14 mouse cellular contexts compared by ENCODE assay signal in the genomic region with DNA sequence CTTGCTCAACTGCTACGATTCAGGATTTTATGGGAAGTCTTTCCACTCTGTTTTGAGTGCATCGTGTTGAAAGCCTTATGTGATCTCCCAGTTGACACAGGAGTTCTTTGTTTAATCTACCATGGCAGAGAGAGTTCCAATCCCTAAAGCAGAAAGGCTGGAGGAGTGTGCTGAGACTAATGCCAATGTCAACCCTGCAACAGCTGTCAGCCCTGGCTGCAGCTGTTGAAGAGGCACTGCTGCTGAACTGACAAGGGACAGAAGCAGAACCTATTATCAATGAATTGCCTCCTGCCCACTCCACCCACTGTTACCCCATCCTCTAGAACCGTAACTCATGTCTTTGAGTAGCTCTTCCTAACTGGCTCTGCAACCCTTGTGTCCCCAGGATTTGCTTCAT.
DNase-seq lines count a peak whose midpoint lies in the region; ATAC-seq and TF ChIP-seq lines count a peak whose summit lies in the region.
"Had no signal": no experiment of that assay in that cellular context is flagged by ENCODE, and none has a peak within 500 bp of the region (broad histone marks: within the 10 kb centered on the region; RNA-seq: fewer than 3 reads in every experiment).

No protein-coding gene starts in this region.

- no peak for DNase-seq in hindbrain, postnatal 0 days (ENCODE audit: low spot score)
- DNase-seq in hindbrain, embryonic 10.5 days (ENCODE audit: low spot score) = no peak
- peak; percentile 42 for DNase-seq in lung, postnatal 0 days (ENCODE audit: low spot score)
- DNase-seq in lung, adult 2 months = no peak
- peak; percentile 12 to 24 for DNase-seq in heart, adult 9 months (ENCODE audit: low spot score in 2 of 2)
- peak; percentile 57 for DNase-seq in mesoderm, embryonic 11.5 days (ENCODE audit: low read depth, low spot score)
- DNase-seq: adrenal gland, postnatal 10 days; cerebellum, adult 2 months; layer of hippocampus, postnatal 36 days; left cerebral cortex, postnatal 4 days; thymus, adult 2 months had no signal

- no peak for TF ChIP-seq CTCF in hindbrain, postnatal 0 days (IDR thresholded peaks at IDR 0.05; ENCODE audit: low read depth)
- TF ChIP-seq CTCF in lung, postnatal 0 days (IDR thresholded peaks at IDR 0.05) = no peak
- TF ChIP-seq CTCF in lung, adult 2 months (IDR thresholded peaks at IDR 0.05; ENCODE audit: insufficient read depth, low read length) = no peak

- no peak overlapping the region for H3K4me3 ChIP-seq in hindbrain, postnatal 0 days (ENCODE audit: low read length)
- H3K4me3 ChIP-seq in hindbrain, embryonic 10.5 days = no peak overlapping the region
- no peak overlapping the region for H3K4me3 ChIP-seq in lung, postnatal 0 days (ENCODE audit: low read depth, low read length)
- H3K4me3 ChIP-seq in lung, adult 2 months (replicated peaks; ENCODE audit: extremely low read depth, low read depth, low read length) = no peak overlapping the region

- ATAC-seq in hindbrain, postnatal 0 days = peak; percentile 47; the same call in 1 of the 2 replicates
- peak; percentile 50 for ATAC-seq in lung, postnatal 0 days
- no peak for ATAC-seq in frontal cortex, adult (ENCODE audit: low TSS enrichment)
- ATAC-seq: forebrain, embryonic 14.5 days had no signal

- no peak for TF ChIP-seq EP300 in lung, postnatal 0 days (IDR thresholded peaks at IDR 0.05)

- H3K4me2 ChIP-seq in hindbrain, postnatal 0 days (ENCODE audit: low read depth, low read length) = no peak overlapping the region
- no peak overlapping the region for H3K4me2 ChIP-seq in lung, postnatal 0 days (replicated peaks; ENCODE audit: low read depth, low read length)

- no peak overlapping the region for H3K9ac ChIP-seq in hindbrain, postnatal 0 days (replicated peaks; ENCODE audit: low read length)
- H3K9ac ChIP-seq in lung, postnatal 0 days (replicated peaks; ENCODE audit: low read depth) = no peak overlapping the region
- H3K9ac ChIP-seq: liver, embryonic 14.5 days had no signal

- H3K36me3 ChIP-seq in hindbrain, postnatal 0 days (ENCODE audit: insufficient read depth, low read length) = no peaks in the 10 kb centered on the region
- no peaks in the 10 kb centered on the region for H3K36me3 ChIP-seq in hindbrain, embryonic 10.5 days
- H3K36me3 ChIP-seq in lung, postnatal 0 days (ENCODE audit: insufficient read depth, low read length) = no peaks in the 10 kb centered on the region

- no peaks in the 10 kb centered on the region for H3K9me3 ChIP-seq in hindbrain, postnatal 0 days (ENCODE audit: low read length)
- H3K9me3 ChIP-seq in hindbrain, embryonic 10.5 days = no peaks in the 10 kb centered on the region
- H3K9me3 ChIP-seq in lung, postnatal 0 days (ENCODE audit: low read length) = no peaks in the 10 kb centered on the region

- H3K4me1 ChIP-seq in hindbrain, postnatal 0 days (ENCODE audit: insufficient read depth, low read length) = no peaks in the 10 kb centered on the region
- 0 out of 2 replicates have a peak, but pooled peaks cover 3% of the 10 kb centered on the region for H3K4me1 ChIP-seq in hindbrain, embryonic 10.5 days (replicated peaks)
- H3K4me1 ChIP-seq in lung, postnatal 0 days (ENCODE audit: insufficient read depth, low read depth, low read length) = no peaks in the 10 kb centered on the region
- no peaks in the 10 kb centered on the region for H3K4me1 ChIP-seq in lung, adult 2 months (ENCODE audit: control insufficient read depth, insufficient read depth, low read length)

- no peak for TF ChIP-seq POLR2A in lung, adult 2 months (IDR thresholded peaks at IDR 0.05; ENCODE audit: borderline replicate concordance, extremely low read depth, low read depth, low read length)

- no peaks in the 10 kb centered on the region for H3K27me3 ChIP-seq in hindbrain, postnatal 0 days (ENCODE audit: insufficient read depth, low read length)
- no peaks in the 10 kb centered on the region for H3K27me3 ChIP-seq in hindbrain, embryonic 10.5 days (ENCODE audit: insufficient read depth, poor library complexity, severe bottlenecking)
- no peaks in the 10 kb centered on the region for H3K27me3 ChIP-seq in lung, postnatal 0 days (replicated peaks; ENCODE audit: insufficient read depth, low read length)

- H3K27ac ChIP-seq in hindbrain, postnatal 0 days = no peak overlapping the region
- no peak overlapping the region for H3K27ac ChIP-seq in hindbrain, embryonic 10.5 days
- H3K27ac ChIP-seq in lung, postnatal 0 days (ENCODE audit: low read length) = no peak overlapping the region
- H3K27ac ChIP-seq: liver, embryonic 14.5 days had no signal

- WGBS in hindbrain, postnatal 0 days = 46% methylated on average over 3 of the region's 3 CpGs
- WGBS in hindbrain, embryonic 10.5 days = 46% methylated on average over 3 of the region's 3 CpGs
- whole genome bisulfite sequencing in lung, postnatal 0 days = 36% methylated on average over 3 of the region's 3 CpGs
- 43% methylated on average over 3 of the region's 3 CpGs for WGBS in lung, adult 2 months

Comparison
In these comparisons a context has a peak if more than half of its experiments do, and no peak if none do; other contexts are left out.
1. DNase-seq: peak in lung, postnatal 0 days (single experiment), heart, adult 9 months (2 of 2) and mesoderm, embryonic 11.5 days (single experiment); none in hindbrain, postnatal 0 days (single experiment), hindbrain, embryonic 10.5 days (single experiment) and lung, adult 2 months (single experiment).